Mouse (Mus musculus): ENCODE data around the gene Gbf1. TPM values are rescaled to one million over a fixed set of nuclear protein-coding genes. Genes with fewer than 3 reads are reported as not detected.

Gbf1 gene
- polyA plus RNA-seq, 1 experiment = 21.7 TPM

- Histone ChIP-seq H3K4me3 (ENCODE audit: insufficient read depth, low read depth, low read length) (no peak overlapping the region), H3K4me1 (ENCODE audit: control insufficient read depth, insufficient read depth, insufficient read length, low read length) (no peaks in the 10 kb centered on the region), H3K27ac (replicated peaks; ENCODE audit: low read depth, low read length) (no peak overlapping the region)
Observed at GRCm38 (mm10) chr19:46286926-46287325, 134.6 kb downstream of the Gbf1 start.

- Histone ChIP-seq H3K4me3 (ENCODE audit: insufficient read depth, low read depth, low read length) (no peak overlapping the region), H3K27ac (replicated peaks; ENCODE audit: low read depth, low read length) (no peak overlapping the region), H3K4me1 (ENCODE audit: control insufficient read depth, insufficient read depth, insufficient read length, low read length) (no peaks in the 10 kb centered on the region)
Observed at GRCm38 (mm10) chr19:46287566-46287965, 135.3 kb downstream of the Gbf1 start.

- H3K4me1 ChIP-seq (ENCODE audit: control insufficient read depth, insufficient read depth, insufficient read length, low read length) = no peaks in the 10 kb centered on the region
- H3K4me3 ChIP-seq (ENCODE audit: insufficient read depth, low read depth, low read length) = no peak overlapping the region
- no peak overlapping the region for H3K27ac ChIP-seq (replicated peaks; ENCODE audit: low read depth, low read length)
Observed at GRCm38 (mm10) chr19:46290535-46291105, 138.3 kb downstream of the Gbf1 start.

GRCm38 (mm10) chr19:46296938-46297337, 144.6 kb downstream of the Gbf1 start:
- Histone ChIP-seq H3K4me3 (ENCODE audit: insufficient read depth, low read depth, low read length) (no peak overlapping the region), H3K4me1 (ENCODE audit: control insufficient read depth, insufficient read depth, insufficient read length, low read length) (no peaks in the 10 kb centered on the region), H3K27ac (replicated peaks; ENCODE audit: low read depth, low read length) (no peak overlapping the region)

- Histone ChIP-seq H3K27ac (replicated peaks; ENCODE audit: low read depth, low read length) (no peak overlapping the region), H3K4me1 (ENCODE audit: control insufficient read depth, insufficient read depth, insufficient read length, low read length) (no peaks in the 10 kb centered on the region), H3K4me3 (ENCODE audit: insufficient read depth, low read depth, low read length) (no peak overlapping the region)
Observed at GRCm38 (mm10) chr19:46300294-46301045, 148.2 kb downstream of the Gbf1 start.

- H3K4me1 ChIP-seq (ENCODE audit: control insufficient read depth, insufficient read depth, insufficient read length, low read length) = no peaks in the 10 kb centered on the region
- H3K4me3 ChIP-seq (ENCODE audit: insufficient read depth, low read depth, low read length) = no peak overlapping the region
- H3K27ac ChIP-seq (replicated peaks; ENCODE audit: low read depth, low read length) = no peak overlapping the region
Observed at GRCm38 (mm10) chr19:46302551-46302950, 150.2 kb downstream of the Gbf1 start.

GRCm38 (mm10) chr19:46303251-46304215, 151.2 kb downstream of the Gbf1 start:
- no peaks in the 10 kb centered on the region for H3K4me1 ChIP-seq (ENCODE audit: control insufficient read depth, insufficient read depth, insufficient read length, low read length)
- peak overlapping the region; percentile 31; the same call in 1 of the 2 replicates for H3K27ac ChIP-seq (replicated peaks; ENCODE audit: low read depth, low read length)
- H3K4me3 ChIP-seq (ENCODE audit: insufficient read depth, low read depth, low read length) = peak overlapping the region; percentile 94

GRCm38 (mm10) chr19:46304216-46304841, 152.0 kb downstream of the Gbf1 start, which contains the start of gene Nfkb2:
TSS of gene Nfkb2 (plus strand) at chr19:46304320.
- H3K27ac ChIP-seq (replicated peaks; ENCODE audit: low read depth, low read length) = peak within 1 kb of the TSS; percentile 98
- H3K4me3 ChIP-seq (ENCODE audit: insufficient read depth, low read depth, low read length) = peak within 1 kb of the TSS; percentile 94
- no peaks in the 10 kb centered on the region for H3K4me1 ChIP-seq (ENCODE audit: control insufficient read depth, insufficient read depth, insufficient read length, low read length)

GRCm38 (mm10) chr19:46304908-46305333, 152.6 kb downstream of the Gbf1 start:
- Histone ChIP-seq H3K4me3 (ENCODE audit: insufficient read depth, low read depth, low read length) (peak overlapping the region; percentile 94), H3K4me1 (ENCODE audit: control insufficient read depth, insufficient read depth, insufficient read length, low read length) (no peaks in the 10 kb centered on the region), H3K27ac (replicated peaks; ENCODE audit: low read depth, low read length) (peak overlapping the region; percentile 83)

GRCm38 (mm10) chr19:46305432-46306267, 153.3 kb downstream of the Gbf1 start:
- Histone ChIP-seq H3K27ac (replicated peaks; ENCODE audit: low read depth, low read length) (peak overlapping the region; percentile 83), H3K4me3 (ENCODE audit: insufficient read depth, low read depth, low read length) (peak overlapping the region; percentile 94), H3K4me1 (ENCODE audit: control insufficient read depth, insufficient read depth, insufficient read length, low read length) (no peaks in the 10 kb centered on the region)

- H3K4me1 ChIP-seq (ENCODE audit: control insufficient read depth, insufficient read depth, insufficient read length, low read length) = no peaks in the 10 kb centered on the region
- no peak overlapping the region; the same call in 1 of the 2 replicates for H3K27ac ChIP-seq (replicated peaks; ENCODE audit: low read depth, low read length)
- peak overlapping the region; percentile 71 for H3K4me3 ChIP-seq (ENCODE audit: insufficient read depth, low read depth, low read length)
Observed at GRCm38 (mm10) chr19:46306268-46306610, 153.9 kb downstream of the Gbf1 start.

- Histone ChIP-seq H3K4me3 (ENCODE audit: insufficient read depth, low read depth, low read length) (no peak overlapping the region; the same call in 1 of the 2 replicates), H3K27ac (replicated peaks; ENCODE audit: low read depth, low read length) (no peak overlapping the region)
Observed at GRCm38 (mm10) chr19:46306751-46307289, 154.5 kb downstream of the Gbf1 start.

GRCm38 (mm10) chr19:46307781-46308180, 155.5 kb downstream of the Gbf1 start:
- Histone ChIP-seq H3K27ac (replicated peaks; ENCODE audit: low read depth, low read length) (no peak overlapping the region), H3K4me1 (ENCODE audit: control insufficient read depth, insufficient read depth, insufficient read length, low read length) (no peaks in the 10 kb centered on the region), H3K4me3 (ENCODE audit: insufficient read depth, low read depth, low read length) (no peak overlapping the region)

More at GRCm38 (mm10) chr19:46306751-46307289, 154.5 kb downstream of the Gbf1 start:
- no peaks in the 10 kb centered on the region for H3K4me1 ChIP-seq (ENCODE audit: control insufficient read depth, insufficient read depth, insufficient read length, low read length)

- Histone ChIP-seq H3K4me3 (ENCODE audit: insufficient read depth, low read depth, low read length) (no peak overlapping the region), H3K4me1 (ENCODE audit: control insufficient read depth, insufficient read depth, insufficient read length, low read length) (no peaks in the 10 kb centered on the region), H3K27ac (replicated peaks; ENCODE audit: low read depth, low read length) (no peak overlapping the region)
Observed at GRCm38 (mm10) chr19:46308303-46308702, 156.0 kb downstream of the Gbf1 start.

Measured in brown adipose tissue, adult 24 weeks (tissue).